Comparison of ENCODE assay signal across 1 mouse cellular context in the genomic region with DNA sequence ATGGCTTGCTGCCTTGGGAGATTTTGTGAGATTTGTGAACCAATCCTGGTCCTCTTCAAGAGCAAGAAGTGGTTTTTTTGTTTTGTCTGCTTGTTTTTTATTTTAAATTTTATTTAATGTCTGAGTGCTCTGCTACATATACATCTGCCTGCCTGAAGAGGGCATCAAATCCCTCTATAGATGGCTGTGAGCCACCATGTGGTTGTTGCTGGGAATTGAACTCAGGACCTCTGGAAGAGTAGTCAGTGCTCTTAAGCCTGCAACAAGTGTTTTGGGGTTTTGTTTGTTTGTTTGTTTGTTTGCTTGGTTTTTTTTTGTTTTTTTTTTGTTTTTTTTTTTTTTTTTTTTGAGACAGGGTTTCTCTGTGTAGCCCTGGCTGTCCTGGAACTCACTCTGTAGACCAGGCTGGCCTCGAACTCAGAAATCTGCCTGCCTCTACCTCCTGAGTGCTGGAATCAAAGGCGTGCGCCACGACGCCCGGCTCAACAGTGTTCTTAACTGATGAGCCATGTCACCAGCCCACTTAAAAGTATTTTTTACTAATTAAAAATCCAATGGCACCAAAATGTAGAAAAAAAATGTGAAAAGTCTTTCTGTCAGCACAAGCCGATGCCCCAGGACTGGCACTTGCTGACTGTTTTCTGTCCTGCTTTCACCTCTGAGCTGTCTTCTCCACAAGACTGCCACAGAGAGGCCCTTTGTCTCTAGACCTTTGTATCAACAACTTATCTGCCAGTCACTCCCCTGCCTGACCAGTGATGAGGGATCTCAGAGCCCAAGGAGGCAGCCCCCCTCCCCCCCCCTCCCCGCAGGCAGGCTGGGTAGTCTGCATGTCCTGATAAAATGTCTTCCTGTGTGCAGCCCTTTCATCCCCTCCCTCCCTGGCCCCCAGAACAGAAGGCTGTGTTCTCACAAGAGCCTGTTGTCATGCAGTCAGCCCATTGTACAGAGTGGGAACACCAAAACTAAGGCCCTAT.
TF ChIP-seq lines count a peak whose summit lies in the region.

No protein-coding gene starts in this region.

TF ChIP-seq in CH12.LX, 34 proteins besides CTCF, POLR2A, EP300 and RAD21:
- TF ChIP-seq SMC3 (IDR thresholded peaks at IDR 0.05; ENCODE audit: low read depth, low read length) (peak; percentile 48), ZNF384 (IDR thresholded peaks at IDR 0.05; ENCODE audit: low read depth, low read length) (peak; percentile 38; the same call in 1 of the 2 replicates), TBP (conservative IDR thresholded peaks at IDR 0.05; ENCODE audit: low read depth, low read length) (no peak)
